Mouse (Mus musculus) heart, postnatal 0 days (tissue): ENCODE data around the gene Nhej1.

ENCODE experiments used
- CTCF ChIP-seq: IDR thresholded peaks from 2 replicates; pipeline ENCODE4 v1.5.1; 2016; ENCODE audit warnings: antibody characterized with exemption, control low read depth, low read depth
- EP300 ChIP-seq: IDR thresholded peaks from 2 replicates; pipeline ENCODE4 v1.6.1; 2016; ENCODE audit warnings: antibody characterized with exemption, low read depth

GRCm38 (mm10) chr1:75142301-75143261 lies 17.6 kb upstream of the Nhej1 start, which contains the start of the genes Cnppd1 and Retreg2:
- TF ChIP-seq EP300 (no peak), CTCF (peak; percentile 52)
